Mouse (Mus musculus) heart, embryonic 10.5 days (tissue): Measurements from ENCODE around the gene Pip5kl1. TPM values are rescaled to one million over a fixed set of nuclear protein-coding genes. Genes with fewer than 3 reads are reported as not detected.
A peak's percentile ranks its signal among the peaks of the same experiment; 100 is the strongest.

ENCODE experiments used
- DNase-seq: peaks from one replicate; pipeline ENCODE4 v3.0.0-alpha.2; 2017; ENCODE audit warnings: low spot score
- H3K27ac ChIP-seq: fragments of 300-500 bp; sonication (generic); 2 replicates; pipeline ENCODE4 v1.5.1; 2016; ENCODE audit warnings: mild to moderate bottlenecking
- H3K27me3 ChIP-seq: fragments of 300-500 bp; sonication (generic); 2 replicates; pipeline ENCODE4 v1.6.1; 2016; ENCODE audit warnings: mild to moderate bottlenecking; ENCODE audit not compliant: poor library complexity, insufficient read depth, severe bottlenecking
- H3K36me3 ChIP-seq: fragments of 300-500 bp; sonication (generic); 2 replicates; pipeline ENCODE4 v1.6.1; 2016; ENCODE audit warnings: mild to moderate bottlenecking, moderate library complexity
- H3K4me1 ChIP-seq: fragments of 300-500 bp; sonication (generic); 2 replicates; pipeline ENCODE4 v1.6.1; 2016; ENCODE audit warnings: mild to moderate bottlenecking
- H3K4me3 ChIP-seq: fragments of 300-500 bp; sonication (generic); 2 replicates; pipeline ENCODE4 v1.5.1; 2016; ENCODE audit warnings: mild to moderate bottlenecking, moderate library complexity
- H3K9me3 ChIP-seq: fragments of 300-500 bp; sonication (generic); 2 replicates; pipeline ENCODE4 v1.6.1; 2016; ENCODE audit warnings: mild to moderate bottlenecking, moderate library complexity
- WGBS: fragments of 180-500 bp; shearing (Covaris S2); methylation state at CpG from one replicate; pipeline ENCODE4 v1.1.7; 2016; 5-methylcytosine and 5-hydroxymethylcytosine counted together
- polyA plus RNA-seq: library from polyadenylated mRNA; unstranded; fragments of >200 nt; fragmentation: Nextera tagmentation; extraction: Ambion mirVana; gene quantifications from 2 replicates; pipeline ENCODE4 v1.2.1, GENCODE M21; 2016

Gene Pip5kl1
- polyA plus RNA-seq, 1 experiment from 2014 or later = 1.1 TPM

- no peak for DNase-seq
- peaks cover 83% of the 10 kb centered on the region for H3K4me1 ChIP-seq
- WGBS = 35% methylated on average over 5 of the region's 5 CpGs
- H3K9me3 ChIP-seq = no peaks in the 10 kb centered on the region
- peak overlapping the region; percentile 91 for H3K27ac ChIP-seq
- no peaks in the 10 kb centered on the region for H3K27me3 ChIP-seq
- H3K4me3 ChIP-seq = peak overlapping the region; percentile 53
- H3K36me3 ChIP-seq = peaks cover 37% of the 10 kb centered on the region
These were observed 54.1 kb downstream of the Pip5kl1 start for GRCm38 (mm10) chr2:32628729-32629128.

GRCm38 (mm10) chr2:32629276-32629976, 54.8 kb downstream of the Pip5kl1 start:
- peaks cover 44% of the 10 kb centered on the region for H3K36me3 ChIP-seq
- H3K27ac ChIP-seq = peak overlapping the region; percentile 91
- WGBS = 46% methylated on average over 9 of the region's 9 CpGs
- peak overlapping the region; percentile 53 for H3K4me3 ChIP-seq
- H3K4me1 ChIP-seq = peaks cover 81% of the 10 kb centered on the region
- no peaks in the 10 kb centered on the region for H3K27me3 ChIP-seq
- no peak for DNase-seq
- no peaks in the 10 kb centered on the region for H3K9me3 ChIP-seq

GRCm38 (mm10) chr2:32630036-32630435, 55.4 kb downstream of the Pip5kl1 start:
- no peaks in the 10 kb centered on the region for H3K27me3 ChIP-seq
- H3K4me1 ChIP-seq = peaks cover 76% of the 10 kb centered on the region
- 79% methylated on average over 8 of the region's 9 CpGs for WGBS
- peaks cover 50% of the 10 kb centered on the region for H3K36me3 ChIP-seq
- no peak overlapping the region for H3K4me3 ChIP-seq
- no peak for DNase-seq
- H3K9me3 ChIP-seq = no peaks in the 10 kb centered on the region
- H3K27ac ChIP-seq = peak overlapping the region; percentile 91; the same call in 1 of the 2 replicates

- Histone ChIP-seq H3K9me3 (no peaks in the 10 kb centered on the region), H3K4me1 (peaks cover 66% of the 10 kb centered on the region), H3K27ac (0 out of 2 replicates have a peak overlapping the region, but pooled peaks have one; percentile 56), H3K36me3 (peaks cover 52% of the 10 kb centered on the region), H3K27me3 (no peaks in the 10 kb centered on the region), H3K4me3 (no peak overlapping the region)
- 84% methylated on average over 10 of the region's 10 CpGs for WGBS
- no peak for DNase-seq
These were observed 56.4 kb downstream of the Pip5kl1 start for GRCm38 (mm10) chr2:32631046-32631445.

GRCm38 (mm10) chr2:32631737-32632394, 57.3 kb downstream of the Pip5kl1 start:
- Histone ChIP-seq H3K27me3 (no peaks in the 10 kb centered on the region), H3K36me3 (peaks cover 52% of the 10 kb centered on the region), H3K4me1 (peaks cover 66% of the 10 kb centered on the region), H3K4me3 (no peak overlapping the region), H3K27ac (peak overlapping the region; percentile 56), H3K9me3 (no peaks in the 10 kb centered on the region)
- 40% methylated on average over 7 of the region's 7 CpGs for WGBS
- DNase-seq = no peak

Other genes with a start within 250 kb of the Pip5kl1 start
- gene Ciz1, start 222.5 kb upstream of the Pip5kl1 start, polyA plus RNA-seq = 41.0 and 48.0 TPM in 2 replicates
- gene Dnm1, start 221.5 kb upstream of the Pip5kl1 start, polyA plus RNA-seq = 4.3 and 9.4 TPM in 2 replicates
- gene 1110008P14Rik, start 192.9 kb upstream of the Pip5kl1 start, polyA plus RNA-seq = 41.2 and 50.5 TPM in 2 replicates
- gene Lcn2, start 186.5 kb upstream of the Pip5kl1 start, polyA plus RNA-seq = not detected in 2 replicates
- gene Ptges2, start 178.9 kb upstream of the Pip5kl1 start, polyA plus RNA-seq = 34.4 and 46.6 TPM in 2 replicates
- 5.4 and 5.5 TPM in 2 replicates for gene Naif1, start 124.3 kb upstream of the Pip5kl1 start, polyA plus RNA-seq
- 17.0 and 17.3 TPM in 2 replicates for gene Slc25a25, start 123.4 kb upstream of the Pip5kl1 start, polyA plus RNA-seq
- 5.9 and 8.3 TPM in 2 replicates for gene Fam102a, start 39.5 kb upstream of the Pip5kl1 start, polyA plus RNA-seq
- 87.4 and 92.5 TPM in 2 replicates for gene Dpm2, start 3.9 kb upstream of the Pip5kl1 start, polyA plus RNA-seq
- gene 9430097D07Rik, start 887 bp downstream of the Pip5kl1 start, polyA plus RNA-seq = 0.09 and 0.15 TPM in 2 replicates
- gene St6galnac4, start 12.3 kb downstream of the Pip5kl1 start, polyA plus RNA-seq = 39.8 and 49.0 TPM in 2 replicates
- gene St6galnac6, start 24.9 kb downstream of the Pip5kl1 start, polyA plus RNA-seq = 25.1 and 28.4 TPM in 2 replicates
- 179 and 305 TPM in 2 replicates for gene Ak1, start 47.0 kb downstream of the Pip5kl1 start, polyA plus RNA-seq
- 87.1 and 149 TPM in 2 replicates for gene Eng, start 71.8 kb downstream of the Pip5kl1 start, polyA plus RNA-seq
- 24.7 and 34.8 TPM in 2 replicates for gene Fpgs, start 129.3 kb downstream of the Pip5kl1 start, polyA plus RNA-seq
- 89.1 and 115 TPM in 2 replicates for gene Cdk9, start 138.3 kb downstream of the Pip5kl1 start, polyA plus RNA-seq
- gene Sh2d3c, start 146.3 kb downstream of the Pip5kl1 start, polyA plus RNA-seq = 34.8 and 35.4 TPM in 2 replicates
- 0.28 TPM in 1 of 2 replicates, not detected in the other for gene 6330409D20Rik, start 166.2 kb downstream of the Pip5kl1 start, polyA plus RNA-seq
- 46.2 and 57.2 TPM in 2 replicates for gene Tor2a, start 182.4 kb downstream of the Pip5kl1 start, polyA plus RNA-seq
- gene Ttc16, start 200.8 kb downstream of the Pip5kl1 start, polyA plus RNA-seq = 0.29 and 0.52 TPM in 2 replicates
- 5.1 and 5.6 TPM in 2 replicates for gene Ptrh1, start 201.0 kb downstream of the Pip5kl1 start, polyA plus RNA-seq
- 0.78 and 1.2 TPM in 2 replicates for gene Cfap157, start 209.6 kb downstream of the Pip5kl1 start, polyA plus RNA-seq